Mouse (Mus musculus): ENCODE measurements around the gene Serpina9. TPM values are rescaled to one million over a fixed set of nuclear protein-coding genes. Genes with fewer than 3 reads are reported as not detected.
"Not testable (repeated sequence)": the region's sequence is repeated elsewhere in the genome, so short reads cannot be mapped to it uniquely, and the experiment has no call there.

Gene Serpina9
- polyA plus RNA-seq, 1 experiment from 2014 or later, result not detected

GRCm38 (mm10) chr12:103966761-103967160, 46.8 kb downstream of the Serpina9 start:
- DNase-seq, result no peak

GRCm38 (mm10) chr12:103963288-103963687, 50.3 kb downstream of the Serpina9 start:
- no peak for DNase-seq
- H3K27ac ChIP-seq, result no peak overlapping the region
- WGBS (ENCODE audit: insufficient replicate concordance), result 51% methylated on average over 4 of the region's 4 CpGs
- H3K9me3 ChIP-seq (replicated peaks), result peaks cover 4% of the 10 kb centered on the region; the same call in 1 of the 2 replicates
- no peak overlapping the region for H3K4me3 ChIP-seq (replicated peaks)
- H3K4me1 ChIP-seq (replicated peaks), result 0 out of 2 replicates have a peak, but pooled peaks cover 3% of the 10 kb centered on the region
- H3K9ac ChIP-seq, result no peak overlapping the region
- no peak overlapping the region for H3K4me2 ChIP-seq
- no peaks in the 10 kb centered on the region for H3K27me3 ChIP-seq
- ATAC-seq (ENCODE audit: low read depth), result peak; percentile 62
- no peaks in the 10 kb centered on the region for H3K36me3 ChIP-seq

More at GRCm38 (mm10) chr12:103966761-103967160, 46.8 kb downstream of the Serpina9 start:
- H3K4me2 ChIP-seq, result no peak overlapping the region
- H3K27me3 ChIP-seq, result no peaks in the 10 kb centered on the region
- peaks cover 7% of the 10 kb centered on the region; the same call in 1 of the 2 replicates for H3K9me3 ChIP-seq (replicated peaks)
- 55% methylated on average over 3 of the region's 3 CpGs for WGBS (ENCODE audit: insufficient replicate concordance)
- H3K4me1 ChIP-seq (replicated peaks), result 0 out of 2 replicates have a peak, but pooled peaks cover 3% of the 10 kb centered on the region
- H3K9ac ChIP-seq, result no peak overlapping the region
- no peak overlapping the region for H3K4me3 ChIP-seq (replicated peaks)
- no peaks in the 10 kb centered on the region for H3K36me3 ChIP-seq
- no peak for ATAC-seq (ENCODE audit: low read depth)
- no peak overlapping the region for H3K27ac ChIP-seq

GRCm38 (mm10) chr12:103962860-103963259, 50.7 kb downstream of the Serpina9 start:
- Histone ChIP-seq H3K27ac (no peak overlapping the region), H3K36me3 (no peaks in the 10 kb centered on the region), H3K9ac (no peak overlapping the region), H3K9me3 (replicated peaks) (peaks cover 4% of the 10 kb centered on the region; the same call in 1 of the 2 replicates), H3K4me2 (no peak overlapping the region), H3K4me3 (replicated peaks) (no peak overlapping the region), H3K4me1 (replicated peaks) (0 out of 2 replicates have a peak, but pooled peaks cover 3% of the 10 kb centered on the region), H3K27me3 (no peaks in the 10 kb centered on the region)
- no peak for DNase-seq
- WGBS (ENCODE audit: insufficient replicate concordance), result 67% methylated on average over 8 of the region's 8 CpGs
- no peak for ATAC-seq (ENCODE audit: low read depth)

- no peak overlapping the region for H3K4me2 ChIP-seq
- WGBS (ENCODE audit: insufficient replicate concordance), result 60% methylated on average over 5 of the region's 5 CpGs
- H3K4me1 ChIP-seq (replicated peaks), result 0 out of 2 replicates have a peak, but pooled peaks cover 3% of the 10 kb centered on the region
- no peak overlapping the region for H3K27ac ChIP-seq
- H3K9ac ChIP-seq, result no peak overlapping the region
- peaks cover 4% of the 10 kb centered on the region; the same call in 1 of the 2 replicates for H3K9me3 ChIP-seq (replicated peaks)
- H3K36me3 ChIP-seq, result no peaks in the 10 kb centered on the region
- ATAC-seq (ENCODE audit: low read depth) (no peak), DNase-seq (no peak)
- no peak overlapping the region for H3K4me3 ChIP-seq (replicated peaks)
- H3K27me3 ChIP-seq, result no peaks in the 10 kb centered on the region
These were observed 51.2 kb downstream of the Serpina9 start for GRCm38 (mm10) chr12:103962337-103962736.

- H3K4me1 ChIP-seq (replicated peaks), result 0 out of 2 replicates have a peak, but pooled peaks cover 3% of the 10 kb centered on the region
- no peak overlapping the region for H3K4me3 ChIP-seq (replicated peaks)
- H3K27me3 ChIP-seq, result no peaks in the 10 kb centered on the region
- H3K36me3 ChIP-seq, result no peaks in the 10 kb centered on the region
- ATAC-seq (ENCODE audit: low read depth) (no peak), DNase-seq (no peak)
- H3K4me2 ChIP-seq, result no peak overlapping the region
- peaks cover 4% of the 10 kb centered on the region; the same call in 1 of the 2 replicates for H3K9me3 ChIP-seq (replicated peaks)
- WGBS (ENCODE audit: insufficient replicate concordance), result 63% methylated on average over 1 of the region's 1 CpGs
- no peak overlapping the region for H3K9ac ChIP-seq
- no peak overlapping the region for H3K27ac ChIP-seq
These were observed 51.8 kb downstream of the Serpina9 start for GRCm38 (mm10) chr12:103961716-103962115.

GRCm38 (mm10) chr12:103958798-103959197, 54.8 kb downstream of the Serpina9 start, which contains the start of gene Serpina1e:
Gene Serpina1e, minus strand, starts transcription at chr12:103958975.
- H3K9me3 ChIP-seq (replicated peaks), result peaks cover 4% of the 10 kb centered on the region; the same call in 1 of the 2 replicates
- H3K36me3 ChIP-seq, result no peaks in the 10 kb centered on the region
- H3K27ac ChIP-seq, result no peak within 1 kb of the TSS
- H3K4me3 ChIP-seq (replicated peaks), result no peak within 1 kb of the TSS
- WGBS (ENCODE audit: insufficient replicate concordance), result 68% methylated on average over 3 of the region's 3 CpGs
- 0 out of 2 replicates have a peak, but pooled peaks cover 3% of the 10 kb centered on the region for H3K4me1 ChIP-seq (replicated peaks)
- no peak within 1 kb of the TSS for H3K4me2 ChIP-seq
- DNase-seq (no peak), ATAC-seq (ENCODE audit: low read depth) (no peak)
- no peaks in the 10 kb centered on the region for H3K27me3 ChIP-seq
- H3K9ac ChIP-seq, result no peak within 1 kb of the TSS

- ATAC-seq (ENCODE audit: low read depth); H3K27ac ChIP-seq; DNase-seq; H3K9ac ChIP-seq; H3K36me3 ChIP-seq; H3K9me3 ChIP-seq (replicated peaks); H3K27me3 ChIP-seq; H3K4me1 ChIP-seq (replicated peaks); H3K4me3 ChIP-seq (replicated peaks): not testable (repeated sequence)
- WGBS (ENCODE audit: insufficient replicate concordance), result 51% methylated on average over 2 of the region's 2 CpGs
- H3K4me2 ChIP-seq, result 0 out of 2 replicates have a peak overlapping the region, but pooled peaks have one; percentile 6
These were observed 57.0 kb downstream of the Serpina9 start for GRCm38 (mm10) chr12:103956555-103956954.

- not testable (repeated sequence) for DNase-seq; H3K4me1 ChIP-seq (replicated peaks); H3K27ac ChIP-seq; H3K36me3 ChIP-seq; H3K9me3 ChIP-seq (replicated peaks); H3K4me3 ChIP-seq (replicated peaks); H3K27me3 ChIP-seq; H3K9ac ChIP-seq; ATAC-seq (ENCODE audit: low read depth); H3K4me2 ChIP-seq
- 44% methylated on average over 3 of the region's 3 CpGs for WGBS (ENCODE audit: insufficient replicate concordance)
These were observed 60.6 kb downstream of the Serpina9 start for GRCm38 (mm10) chr12:103952972-103953371.

- no peaks in the 10 kb centered on the region for H3K27me3 ChIP-seq
- DNase-seq (no peak), ATAC-seq (ENCODE audit: low read depth) (no peak)
- H3K9ac ChIP-seq, result no peak overlapping the region
- H3K9me3 ChIP-seq (replicated peaks), result peaks cover 4% of the 10 kb centered on the region; the same call in 1 of the 2 replicates
- no peaks in the 10 kb centered on the region for H3K36me3 ChIP-seq
- no peak overlapping the region for H3K4me3 ChIP-seq (replicated peaks)
- 56% methylated on average over 4 of the region's 4 CpGs for WGBS (ENCODE audit: insufficient replicate concordance)
- H3K4me2 ChIP-seq, result no peak overlapping the region
- H3K27ac ChIP-seq, result no peak overlapping the region
- H3K4me1 ChIP-seq (replicated peaks), result no peaks in the 10 kb centered on the region
These were observed 67.3 kb downstream of the Serpina9 start for GRCm38 (mm10) chr12:103946243-103946642.

Other genes with a start within 250 kb of the Serpina9 start
- gene Serpina1d, start 240.2 kb downstream of the Serpina9 start, polyA plus RNA-seq (2015; fragmentation: Nextera tagmentation; extraction: Ambion mirVana), result 113 and 126 TPM in 2 replicates
- gene Serpina1b, start 183.4 kb downstream of the Serpina9 start, polyA plus RNA-seq (2015; fragmentation: Nextera tagmentation; extraction: Ambion mirVana), result 465 and 505 TPM in 2 replicates
- gene Serpina1a, start 150.2 kb downstream of the Serpina9 start, polyA plus RNA-seq (2015; fragmentation: Nextera tagmentation; extraction: Ambion mirVana), result 280 and 331 TPM in 2 replicates
- 90.8 and 93.1 TPM in 2 replicates for gene Serpina1c, start 108.9 kb downstream of the Serpina9 start, polyA plus RNA-seq (2015; fragmentation: Nextera tagmentation; extraction: Ambion mirVana)
- 82.4 and 89.4 TPM in 2 replicates for gene Serpina1e, start 54.8 kb downstream of the Serpina9 start, polyA plus RNA-seq (2015; fragmentation: Nextera tagmentation; extraction: Ambion mirVana)
- gene Serpina11, start 23.8 kb downstream of the Serpina9 start, polyA plus RNA-seq (2015; fragmentation: Nextera tagmentation; extraction: Ambion mirVana), result 5.0 and 5.4 TPM in 2 replicates
- gene Serpina12, start 30.7 kb upstream of the Serpina9 start, polyA plus RNA-seq (2015; fragmentation: Nextera tagmentation; extraction: Ambion mirVana), result 0.06 TPM in 1 of 2 replicates, not detected in the other
- 0.05 TPM in 1 of 2 replicates, not detected in the other for gene Serpina5, start 87.4 kb upstream of the Serpina9 start, polyA plus RNA-seq (2015; fragmentation: Nextera tagmentation; extraction: Ambion mirVana)
- gene Serpina3a, start 99.0 kb upstream of the Serpina9 start, polyA plus RNA-seq (2015; fragmentation: Nextera tagmentation; extraction: Ambion mirVana), result not detected in 2 replicates
- 0.06 and 0.20 TPM in 2 replicates for gene Serpina3b, start 114.2 kb upstream of the Serpina9 start, polyA plus RNA-seq (2015; fragmentation: Nextera tagmentation; extraction: Ambion mirVana)
- gene Serpina3c, start 140.1 kb upstream of the Serpina9 start, polyA plus RNA-seq (2015; fragmentation: Nextera tagmentation; extraction: Ambion mirVana), result not detected in 2 replicates
- 0.17 and 0.20 TPM in 2 replicates for gene Serpina3f, start 200.8 kb upstream of the Serpina9 start, polyA plus RNA-seq (2015; fragmentation: Nextera tagmentation; extraction: Ambion mirVana)
- gene Serpina3g, start 222.5 kb upstream of the Serpina9 start, polyA plus RNA-seq (2015; fragmentation: Nextera tagmentation; extraction: Ambion mirVana), result 1.4 and 1.9 TPM in 2 replicates
- 0.12 and 0.20 TPM in 2 replicates for gene Serpina3i, start 249.4 kb upstream of the Serpina9 start, polyA plus RNA-seq (2015; fragmentation: Nextera tagmentation; extraction: Ambion mirVana)

Measured in liver, embryonic 13.5 days (tissue).